Mouse (Mus musculus): ENCODE measurements around the gene Rbfox3. TPM values are rescaled to one million over a fixed set of nuclear protein-coding genes. Genes with fewer than 3 reads are reported as not detected.

The Rbfox3 gene
- polyA plus RNA-seq, 1 experiment: 0.03 TPM

- Histone ChIP-seq H3K4me3 (replicated peaks) (no peak overlapping the region), H3K27me3 (replicated peaks) (peaks cover 67% of the 10 kb centered on the region), H3K4me1 (no peaks in the 10 kb centered on the region), H3K9me3 (peaks cover 12% of the 10 kb centered on the region), H3K36me3 (replicated peaks; ENCODE audit: low read length) (no peaks in the 10 kb centered on the region)
- TF ChIP-seq FLI1 (IDR thresholded peaks at IDR 0.05; ENCODE audit: low read length): no peak
- TF ChIP-seq GATA1 (IDR thresholded peaks at IDR 0.05; ENCODE audit: borderline replicate concordance, low read length): no peak
Measured at GRCm38 (mm10) chr11:118906824-118907470, 4.5 kb downstream of the Rbfox3 start.

GRCm38 (mm10) chr11:118906131-118906823 lies 5.1 kb downstream of the Rbfox3 start:
- no peaks in the 10 kb centered on the region for H3K36me3 ChIP-seq (replicated peaks; ENCODE audit: low read length)
- TF ChIP-seq GATA1 (IDR thresholded peaks at IDR 0.05; ENCODE audit: borderline replicate concordance, low read length): no peak
- TF ChIP-seq FLI1 (IDR thresholded peaks at IDR 0.05; ENCODE audit: low read length): no peak
- peaks cover 12% of the 10 kb centered on the region for H3K9me3 ChIP-seq
- H3K4me3 ChIP-seq (replicated peaks): no peak overlapping the region
- H3K4me1 ChIP-seq: no peaks in the 10 kb centered on the region
- H3K27me3 ChIP-seq (replicated peaks): peaks cover 66% of the 10 kb centered on the region

DNA sequence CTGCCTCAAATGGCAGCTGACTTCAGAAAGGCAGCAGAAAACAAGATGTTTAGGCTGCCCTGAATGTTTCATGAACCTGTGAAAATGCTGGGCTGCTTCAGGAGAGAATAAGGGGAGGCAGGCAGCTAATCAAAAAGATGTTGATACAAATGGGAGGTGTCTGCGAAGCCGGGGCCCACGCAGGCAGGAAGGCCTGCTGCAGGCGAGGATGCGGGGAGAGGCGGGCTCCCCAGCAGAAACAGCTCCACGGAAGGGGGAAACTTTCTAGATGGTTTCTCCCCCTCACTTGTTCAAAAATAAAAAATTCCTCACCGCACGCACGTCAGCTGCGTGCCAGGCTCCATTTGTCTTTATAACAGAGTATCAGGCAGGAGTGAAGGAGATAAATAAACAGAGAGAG lies 5.7 kb downstream of the Rbfox3 start:
- TF ChIP-seq GATA1 (IDR thresholded peaks at IDR 0.05; ENCODE audit: borderline replicate concordance, low read length) (no peak), FLI1 (IDR thresholded peaks at IDR 0.05; ENCODE audit: low read length) (no peak)
- peaks cover 12% of the 10 kb centered on the region for H3K9me3 ChIP-seq
- H3K4me1 ChIP-seq: no peaks in the 10 kb centered on the region
- no peaks in the 10 kb centered on the region for H3K36me3 ChIP-seq (replicated peaks; ENCODE audit: low read length)
- no peak overlapping the region for H3K4me3 ChIP-seq (replicated peaks)
- H3K27me3 ChIP-seq (replicated peaks): peaks cover 62% of the 10 kb centered on the region

- Histone ChIP-seq H3K36me3 (replicated peaks; ENCODE audit: low read length) (no peaks in the 10 kb centered on the region), H3K4me1 (no peaks in the 10 kb centered on the region), H3K27me3 (replicated peaks) (peaks cover 61% of the 10 kb centered on the region), H3K9me3 (peaks cover 12% of the 10 kb centered on the region), H3K4me3 (replicated peaks) (no peak overlapping the region)
- no peak for TF ChIP-seq FLI1 (IDR thresholded peaks at IDR 0.05; ENCODE audit: low read length)
- no peak for TF ChIP-seq GATA1 (IDR thresholded peaks at IDR 0.05; ENCODE audit: borderline replicate concordance, low read length)
Measured at GRCm38 (mm10) chr11:118904253-118904652, 7.1 kb downstream of the Rbfox3 start.

GRCm38 (mm10) chr11:118899771-118900545 lies 11.4 kb downstream of the Rbfox3 start:
- Histone ChIP-seq H3K4me1 (no peaks in the 10 kb centered on the region), H3K27me3 (replicated peaks) (peaks cover 42% of the 10 kb centered on the region), H3K9me3 (peaks cover 12% of the 10 kb centered on the region), H3K36me3 (replicated peaks; ENCODE audit: low read length) (no peaks in the 10 kb centered on the region), H3K4me3 (replicated peaks) (no peak overlapping the region)
- no peak for TF ChIP-seq GATA1 (IDR thresholded peaks at IDR 0.05; ENCODE audit: borderline replicate concordance, low read length)
- no peak for TF ChIP-seq FLI1 (IDR thresholded peaks at IDR 0.05; ENCODE audit: low read length)

DNA sequence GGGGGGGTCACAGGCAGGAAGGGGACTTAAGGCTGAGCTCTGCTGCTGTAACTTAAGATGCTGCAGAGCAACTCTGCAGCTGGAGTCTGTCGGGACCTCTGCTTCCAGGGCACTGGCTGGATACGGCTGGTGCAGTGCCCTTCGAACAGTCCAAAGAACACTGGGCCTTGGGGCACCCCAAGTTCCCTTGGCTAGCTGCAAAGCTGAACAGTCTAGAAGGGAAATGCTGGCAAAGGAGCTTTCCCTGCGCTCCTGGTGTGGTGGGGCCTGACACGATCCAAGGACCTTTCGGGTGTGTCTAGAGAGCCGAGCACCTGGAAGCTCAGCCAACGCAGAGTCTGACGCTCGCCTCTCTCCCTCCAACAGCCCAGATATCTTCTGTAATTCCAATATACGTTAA lies 12.8 kb downstream of the Rbfox3 start:
- no peak overlapping the region for H3K4me3 ChIP-seq (replicated peaks)
- TF ChIP-seq GATA1 (IDR thresholded peaks at IDR 0.05; ENCODE audit: borderline replicate concordance, low read length): no peak
- no peak for TF ChIP-seq FLI1 (IDR thresholded peaks at IDR 0.05; ENCODE audit: low read length)
- no peaks in the 10 kb centered on the region for H3K4me1 ChIP-seq
- peaks cover 11% of the 10 kb centered on the region for H3K9me3 ChIP-seq
- peaks cover 49% of the 10 kb centered on the region for H3K27me3 ChIP-seq (replicated peaks)
- no peaks in the 10 kb centered on the region for H3K36me3 ChIP-seq (replicated peaks; ENCODE audit: low read length)

DNA sequence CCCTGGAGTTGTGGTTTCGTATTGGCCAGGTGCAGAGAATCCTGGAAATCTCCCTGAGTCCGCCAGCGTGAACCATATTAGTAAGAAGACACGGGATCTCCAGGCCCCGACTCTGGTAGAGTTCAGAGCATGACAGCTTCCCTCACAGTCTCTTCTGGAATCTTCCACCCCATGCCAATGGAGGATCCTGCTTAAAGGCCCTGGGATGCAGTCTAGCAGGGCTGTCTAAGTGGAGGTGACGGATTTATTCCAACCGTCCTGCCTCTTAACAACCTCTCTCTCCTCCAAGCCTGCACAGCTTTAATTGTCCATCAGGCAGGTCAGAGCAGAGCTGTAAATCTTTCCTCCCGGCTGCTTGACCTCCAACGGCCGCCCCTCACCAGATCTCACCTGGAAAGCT lies 13.2 kb downstream of the Rbfox3 start:
- no peaks in the 10 kb centered on the region for H3K36me3 ChIP-seq (replicated peaks; ENCODE audit: low read length)
- H3K27me3 ChIP-seq (replicated peaks): peaks cover 46% of the 10 kb centered on the region
- H3K4me3 ChIP-seq (replicated peaks): no peak overlapping the region
- H3K4me1 ChIP-seq: no peaks in the 10 kb centered on the region
- TF ChIP-seq GATA1 (IDR thresholded peaks at IDR 0.05; ENCODE audit: borderline replicate concordance, low read length) (no peak), FLI1 (IDR thresholded peaks at IDR 0.05; ENCODE audit: low read length) (no peak)
- peaks cover 6% of the 10 kb centered on the region; the same call in 1 of the 2 replicates for H3K9me3 ChIP-seq

GRCm38 (mm10) chr11:118897114-118897841 lies 14.1 kb downstream of the Rbfox3 start:
- H3K27me3 ChIP-seq (replicated peaks): peaks cover 52% of the 10 kb centered on the region
- no peak overlapping the region for H3K4me3 ChIP-seq (replicated peaks)
- no peaks in the 10 kb centered on the region for H3K4me1 ChIP-seq
- no peaks in the 10 kb centered on the region for H3K36me3 ChIP-seq (replicated peaks; ENCODE audit: low read length)
- TF ChIP-seq FLI1 (IDR thresholded peaks at IDR 0.05; ENCODE audit: low read length): no peak
- TF ChIP-seq GATA1 (IDR thresholded peaks at IDR 0.05; ENCODE audit: borderline replicate concordance, low read length): no peak
- no peaks in the 10 kb centered on the region for H3K9me3 ChIP-seq

- Histone ChIP-seq H3K9me3 (no peaks in the 10 kb centered on the region), H3K27me3 (replicated peaks) (peaks cover 51% of the 10 kb centered on the region), H3K36me3 (replicated peaks; ENCODE audit: low read length) (no peaks in the 10 kb centered on the region), H3K4me1 (no peaks in the 10 kb centered on the region), H3K4me3 (replicated peaks) (no peak overlapping the region)
- no peak for TF ChIP-seq GATA1 (IDR thresholded peaks at IDR 0.05; ENCODE audit: borderline replicate concordance, low read length)
- TF ChIP-seq FLI1 (IDR thresholded peaks at IDR 0.05; ENCODE audit: low read length): no peak
Measured at GRCm38 (mm10) chr11:118896032-118896675, 15.2 kb downstream of the Rbfox3 start.
